Mouse (Mus musculus): ENCODE measurements around the gene Hnrnph3.

Gene Hnrnph3

DNA sequence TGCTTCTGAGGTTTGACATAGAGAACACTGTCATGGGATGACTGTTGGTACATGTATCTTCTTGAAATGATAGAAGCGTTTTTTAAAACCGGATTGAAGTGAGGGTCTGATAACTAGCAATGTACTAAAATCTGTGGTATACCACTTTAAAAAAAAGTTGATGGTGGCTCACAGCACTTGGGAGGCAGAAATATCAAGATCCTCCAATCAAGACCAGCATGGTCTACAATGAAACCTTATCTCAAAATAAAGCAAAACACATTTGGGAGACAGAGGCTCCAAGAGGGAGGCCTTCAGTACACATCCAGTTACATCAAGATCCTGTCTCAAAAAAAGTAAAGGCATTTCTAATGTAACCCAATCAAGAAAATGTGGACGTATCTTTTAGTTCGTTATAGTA is 2.3 kb downstream of the Hnrnph3 start:
- TF ChIP-seq GATA4 (IDR thresholded peaks at IDR 0.05; ENCODE audit: insufficient replicate concordance, low read length) = no peak

DNA sequence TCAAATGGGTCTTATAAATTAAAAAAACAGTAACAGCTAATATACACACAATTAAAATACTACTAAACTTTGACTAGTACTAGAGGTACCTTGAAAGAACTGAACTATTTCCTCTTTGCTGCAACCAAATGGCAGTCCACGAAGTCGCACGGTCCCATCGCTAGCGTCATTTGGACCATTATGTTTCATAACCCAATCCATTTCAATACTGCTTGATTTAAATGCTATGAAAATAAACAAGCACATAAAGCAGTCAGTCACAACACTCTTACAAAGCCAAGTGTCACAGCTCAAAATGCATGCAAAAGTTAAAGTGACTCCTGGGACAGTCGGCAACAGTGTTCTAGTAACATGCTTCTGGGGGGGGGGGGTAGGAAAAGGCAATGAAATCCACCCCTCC is 4.7 kb downstream of the Hnrnph3 start:
- no peak for TF ChIP-seq GATA4 (IDR thresholded peaks at IDR 0.05; ENCODE audit: insufficient replicate concordance, low read length)

DNA sequence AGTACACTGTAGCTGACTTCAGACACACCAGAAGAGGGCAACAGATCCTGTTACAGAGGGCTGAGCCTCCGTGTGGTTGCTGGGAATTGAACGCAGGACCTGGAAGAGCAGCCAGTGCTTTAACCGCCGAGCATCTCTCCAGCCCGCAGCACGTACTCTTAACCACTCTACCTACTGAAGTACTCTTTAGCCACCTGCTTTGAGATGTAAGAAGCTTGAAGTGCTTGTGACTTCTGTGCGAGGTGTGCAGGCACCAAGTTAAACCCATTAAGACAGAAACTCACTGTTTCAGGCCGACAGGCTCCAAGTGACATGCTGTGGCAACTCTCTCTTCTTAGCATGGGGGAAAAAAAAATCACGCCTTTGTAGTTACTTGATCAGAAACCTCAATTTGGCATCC is 9.8 kb downstream of the Hnrnph3 start:
- no peak for TF ChIP-seq GATA4 (IDR thresholded peaks at IDR 0.05; ENCODE audit: insufficient replicate concordance, low read length)

DNA sequence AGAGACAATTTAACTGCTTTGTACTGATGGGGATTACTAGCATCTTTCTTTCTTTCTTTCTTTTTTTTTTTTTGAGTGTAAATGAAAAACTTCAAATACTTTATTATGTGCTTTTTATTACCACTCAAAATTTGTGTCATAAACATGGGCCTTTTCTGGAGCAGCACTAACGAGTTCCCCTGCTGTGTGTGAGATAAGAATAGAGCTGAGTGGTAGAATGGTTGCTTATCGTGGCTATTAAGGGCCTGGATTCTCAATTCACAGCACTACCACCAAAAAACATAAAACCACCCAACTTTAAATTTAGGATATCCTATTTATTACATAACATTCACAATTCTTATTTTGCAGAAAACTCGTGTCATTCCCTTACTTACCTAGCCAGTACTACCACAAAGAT is 10.5 kb downstream of the Hnrnph3 start:
- TF ChIP-seq GATA4 (IDR thresholded peaks at IDR 0.05; ENCODE audit: insufficient replicate concordance, low read length) = no peak

DNA sequence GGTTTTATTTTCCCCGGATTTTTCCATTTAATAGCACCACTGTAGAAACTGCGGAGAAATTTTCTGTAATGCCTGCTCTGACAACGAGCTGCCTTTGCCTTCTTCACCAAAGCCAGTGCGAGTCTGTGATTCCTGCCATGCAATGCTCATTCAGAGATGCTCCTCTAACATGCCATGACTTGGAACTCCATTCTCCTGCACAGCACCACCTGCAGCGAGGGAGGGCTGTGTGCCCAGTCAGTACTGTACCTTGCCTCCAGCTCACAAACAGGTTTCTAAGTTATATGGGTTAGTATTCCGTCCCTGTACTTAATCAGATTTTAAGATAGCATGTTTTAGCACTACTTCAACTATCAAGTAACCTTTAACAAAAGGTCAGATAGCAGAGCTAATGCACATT is 12.5 kb downstream of the Hnrnph3 start:
- TF ChIP-seq GATA4 (IDR thresholded peaks at IDR 0.05; ENCODE audit: insufficient replicate concordance, low read length) = no peak

DNA sequence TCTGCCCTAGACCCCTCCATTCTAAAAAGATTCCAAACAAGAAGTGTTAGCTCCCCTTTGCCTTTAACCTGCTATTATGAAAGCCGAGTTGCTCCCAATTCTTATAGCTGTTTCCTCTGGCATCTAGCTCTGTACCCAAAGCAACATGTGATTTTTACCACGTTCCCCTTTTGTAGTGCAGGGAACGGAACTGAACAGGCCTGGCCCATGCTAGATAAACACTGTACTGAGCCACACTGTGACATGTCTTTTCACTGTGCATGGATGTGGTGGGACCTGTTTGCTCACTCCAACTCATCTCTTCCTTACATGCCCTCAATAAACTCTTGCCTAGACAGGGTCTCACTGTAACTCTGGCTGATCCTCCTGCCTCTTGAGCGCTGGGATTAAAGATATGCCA is 13.7 kb downstream of the Hnrnph3 start:
- TF ChIP-seq GATA4 (IDR thresholded peaks at IDR 0.05; ENCODE audit: insufficient replicate concordance, low read length) = no peak

DNA sequence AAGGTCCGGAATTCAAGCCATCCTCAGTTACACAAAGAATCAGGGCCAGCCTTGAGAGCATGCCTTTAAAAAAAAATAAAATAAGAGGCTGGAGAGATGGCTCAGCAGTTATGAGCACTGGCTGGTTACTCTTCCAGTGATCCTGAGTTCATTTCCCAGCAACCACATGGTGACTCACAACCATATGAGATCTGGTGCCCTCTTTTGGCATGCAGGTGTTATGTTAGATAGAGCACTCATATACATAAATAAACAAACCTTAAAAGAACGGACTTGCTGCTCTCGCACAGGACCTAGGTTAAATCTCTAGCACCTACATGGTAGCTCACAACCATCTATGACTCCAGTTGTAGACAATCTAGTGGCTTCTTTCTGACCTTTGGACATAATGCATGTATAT is 15.8 kb downstream of the Hnrnph3 start:
- no peak for TF ChIP-seq GATA4 (IDR thresholded peaks at IDR 0.05; ENCODE audit: insufficient replicate concordance, low read length)

DNA sequence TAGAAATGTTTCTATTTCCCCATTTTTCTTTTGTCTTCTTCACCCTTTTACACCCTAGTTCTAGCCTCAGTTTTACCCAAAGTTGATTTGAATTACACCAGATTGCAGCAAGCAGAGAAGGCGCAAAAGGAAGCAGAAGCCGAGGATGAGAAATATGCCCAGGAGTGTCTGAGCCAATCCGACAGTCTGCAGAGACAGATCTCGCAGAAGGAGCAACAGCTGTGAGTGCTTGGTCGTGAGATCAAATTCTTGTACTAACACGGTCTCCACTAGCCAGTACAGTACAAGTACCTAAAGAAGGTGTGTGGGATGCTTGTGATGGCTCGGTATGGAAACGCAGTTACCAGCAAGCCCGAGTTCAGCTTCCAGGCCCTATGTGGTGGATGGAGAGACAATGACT is 19.5 kb downstream of the Hnrnph3 start:
- TF ChIP-seq GATA4 (IDR thresholded peaks at IDR 0.05; ENCODE audit: insufficient replicate concordance, low read length) = no peak

DNA sequence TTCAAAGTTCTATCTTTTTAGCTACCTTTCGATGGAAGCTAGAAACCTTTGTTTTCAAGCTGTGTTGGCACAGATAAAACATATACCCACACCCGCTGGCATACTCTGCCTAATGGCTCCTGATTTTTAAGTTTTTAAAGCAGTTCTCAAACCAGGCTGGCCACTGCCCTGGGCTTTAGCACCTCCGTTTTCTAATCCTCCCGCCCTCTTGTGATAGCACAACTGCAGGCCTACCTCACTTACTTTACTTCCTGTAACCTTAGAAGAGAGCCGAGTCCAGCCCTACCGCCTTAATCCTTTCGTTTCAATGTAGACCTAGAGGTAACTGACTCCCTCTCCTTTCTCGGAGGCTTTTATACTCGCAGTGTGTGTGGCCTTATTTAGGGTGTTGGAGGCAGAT is 20.8 kb downstream of the Hnrnph3 start:
- no peak for TF ChIP-seq GATA4 (IDR thresholded peaks at IDR 0.05; ENCODE audit: insufficient replicate concordance, low read length)

DNA sequence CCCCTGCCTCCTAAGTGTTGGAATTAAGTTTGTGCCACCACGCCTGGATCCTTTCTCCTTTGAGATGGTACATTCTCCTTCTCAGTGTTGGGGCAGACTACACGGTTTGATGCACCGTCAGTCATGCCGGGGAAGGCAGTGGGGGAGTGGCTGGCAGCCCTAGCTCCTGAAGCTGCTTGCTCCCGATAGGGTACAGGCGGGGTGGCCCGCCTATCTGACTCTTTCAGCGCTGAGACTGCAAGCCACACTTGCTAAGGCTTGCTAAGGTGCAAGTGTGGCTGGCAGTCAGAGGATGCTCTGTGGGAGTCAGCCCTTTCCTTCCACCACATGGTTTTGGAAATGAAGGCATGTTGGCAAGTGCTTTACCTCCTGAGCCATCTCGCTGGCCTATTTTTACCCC is 23.4 kb downstream of the Hnrnph3 start:
- no peak for TF ChIP-seq GATA4 (IDR thresholded peaks at IDR 0.05; ENCODE audit: insufficient replicate concordance, low read length)

DNA sequence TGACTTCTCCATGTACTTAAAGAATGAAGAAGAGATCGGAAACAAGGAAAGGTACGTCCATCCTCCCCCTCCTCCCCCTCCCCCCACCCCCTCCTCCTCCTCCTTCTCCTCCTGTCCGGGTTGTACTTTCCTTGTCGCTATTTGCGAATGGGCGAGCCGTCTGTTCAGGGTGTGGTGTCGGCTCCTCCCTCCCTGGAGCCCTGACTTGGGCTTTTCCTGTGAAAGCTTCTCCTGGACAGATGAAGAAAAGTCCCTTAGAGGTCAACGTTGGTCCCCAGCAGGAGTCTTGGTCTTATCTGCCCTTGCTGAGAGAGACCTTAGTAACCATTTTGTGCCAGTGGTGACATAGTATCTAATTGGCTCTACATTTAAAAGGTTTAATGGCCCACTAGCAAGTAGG is 30.0 kb downstream of the Hnrnph3 start:
- no peak for TF ChIP-seq GATA4 (IDR thresholded peaks at IDR 0.05; ENCODE audit: insufficient replicate concordance, low read length)

DNA sequence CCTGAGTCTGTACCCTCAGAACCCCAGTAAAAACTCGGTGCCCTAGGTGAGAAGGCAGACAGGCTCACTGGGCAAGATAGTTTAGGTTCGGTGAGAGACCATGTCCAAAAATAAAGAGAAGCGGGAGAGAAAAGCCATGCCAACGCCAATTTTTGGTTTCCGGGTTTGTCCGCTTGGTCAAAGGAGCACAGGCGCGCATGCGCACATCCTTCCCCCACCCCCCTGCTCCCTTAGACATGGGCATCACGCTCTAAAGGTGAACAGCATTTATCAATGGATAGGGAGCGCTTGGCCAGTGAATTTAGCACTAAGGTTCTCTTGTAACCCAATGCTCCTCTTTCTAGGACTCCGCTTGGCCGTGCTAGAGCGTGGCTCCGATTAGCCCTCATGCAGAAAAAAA is 33.4 kb downstream of the Hnrnph3 start:
- no peak for TF ChIP-seq GATA4 (IDR thresholded peaks at IDR 0.05; ENCODE audit: insufficient replicate concordance, low read length)

DNA sequence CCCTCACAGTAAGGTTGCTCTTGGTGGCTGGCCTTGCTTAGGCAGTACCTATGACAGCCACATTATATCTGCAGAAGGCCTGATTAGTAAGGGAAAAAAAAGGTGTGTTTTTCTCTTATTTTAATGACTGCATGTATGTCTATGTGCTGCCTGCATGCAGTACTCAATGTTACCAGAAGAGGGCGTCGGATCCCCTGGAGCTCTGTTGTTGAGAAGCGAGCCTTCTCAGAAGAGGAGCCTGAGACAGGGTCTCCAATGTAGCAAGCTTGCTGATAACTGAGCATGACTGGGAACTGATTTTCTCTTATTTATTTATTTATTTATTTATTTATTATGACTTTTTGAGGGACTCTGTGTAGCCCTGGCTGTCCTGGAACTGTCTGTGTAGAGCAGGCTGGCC is 36.7 kb downstream of the Hnrnph3 start:
- TF ChIP-seq GATA4 (IDR thresholded peaks at IDR 0.05; ENCODE audit: insufficient replicate concordance, low read length) = no peak

DNA sequence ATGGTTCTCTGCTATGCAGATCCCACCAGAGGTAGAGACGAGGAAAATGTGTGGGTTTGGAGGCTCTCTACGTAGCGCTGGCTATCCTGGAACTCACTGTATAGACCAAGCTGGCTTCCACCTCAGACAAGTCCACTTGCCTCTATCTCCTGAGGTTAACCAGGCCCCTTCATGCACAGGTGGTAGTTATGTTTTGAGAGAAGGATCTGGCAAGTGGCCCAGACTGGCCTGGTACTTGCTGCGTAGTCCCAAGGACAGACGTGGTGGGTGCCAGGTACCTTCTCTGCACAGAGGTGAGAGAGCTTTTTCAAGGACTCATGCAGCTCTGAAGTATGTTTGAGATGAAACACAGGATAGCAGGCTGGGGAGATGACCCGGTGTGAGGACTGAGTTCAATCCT is 39.5 kb downstream of the Hnrnph3 start:
- TF ChIP-seq GATA4 (IDR thresholded peaks at IDR 0.05; ENCODE audit: insufficient replicate concordance, low read length) = no peak

DNA sequence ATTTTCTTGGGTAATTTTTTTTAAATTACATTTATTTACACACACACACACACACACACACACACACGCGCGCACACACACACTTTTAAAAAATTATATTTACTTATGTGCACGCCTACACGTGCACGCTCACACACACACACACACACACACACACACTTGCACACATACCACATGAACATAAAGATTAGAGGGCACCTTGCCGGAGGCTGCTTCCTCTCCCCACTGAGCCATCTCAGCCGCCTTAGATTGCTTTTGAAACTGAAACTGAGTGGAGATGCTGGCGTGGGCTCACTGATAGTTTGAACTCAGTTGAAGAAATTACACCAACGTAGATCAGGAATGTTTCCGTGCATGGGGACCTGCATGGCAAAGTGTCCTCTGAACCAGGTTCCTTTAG is 39.9 kb downstream of the Hnrnph3 start:
- no peak for TF ChIP-seq GATA4 (IDR thresholded peaks at IDR 0.05; ENCODE audit: insufficient replicate concordance, low read length)

DNA sequence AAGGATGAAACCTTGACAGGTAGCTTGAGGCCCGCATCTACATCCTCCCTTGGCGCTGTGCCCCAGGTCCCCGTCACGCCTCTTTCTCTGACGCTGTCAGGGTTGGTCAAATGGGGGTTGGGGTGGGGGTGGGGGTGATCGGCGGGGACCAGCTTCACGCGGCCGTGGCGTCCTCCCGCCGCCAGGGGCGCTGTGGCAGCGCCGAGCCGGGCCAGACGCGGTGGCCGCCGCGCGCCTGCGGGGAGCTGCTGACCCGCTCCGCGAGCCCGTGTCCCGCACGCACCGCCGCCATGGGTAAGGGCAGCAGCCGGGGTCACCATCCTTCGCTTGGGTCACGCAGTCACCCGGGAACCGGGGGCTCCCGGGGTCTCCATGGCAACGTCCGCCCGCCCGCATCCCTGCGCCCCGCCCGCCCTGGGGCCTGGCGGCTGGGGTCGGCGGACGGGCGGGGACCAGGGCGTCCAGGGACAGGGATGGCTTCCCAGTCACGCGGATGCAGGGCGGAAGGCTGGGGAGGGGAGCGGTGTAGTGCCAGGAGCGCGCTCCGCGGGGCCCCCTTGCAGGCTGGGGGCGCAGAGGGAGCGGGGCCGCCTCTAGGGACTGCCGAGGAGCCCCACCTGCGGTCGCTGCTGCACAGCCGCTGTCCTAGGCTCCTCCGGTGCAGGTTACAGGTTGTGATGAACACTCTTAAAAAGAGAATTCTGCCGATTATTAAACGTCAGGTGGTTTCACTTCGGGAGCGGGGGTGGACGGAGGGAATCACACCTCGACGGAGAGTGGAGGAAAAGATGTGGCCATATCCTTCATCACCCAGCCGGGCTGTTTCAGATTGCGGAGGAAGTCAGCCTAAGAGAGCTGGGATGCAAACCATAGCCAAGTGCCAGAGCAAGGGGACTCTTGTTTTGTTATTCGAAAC is 43.7 kb downstream of the Hnrnph3 start, which contains the start of gene Rufy2:
Rufy2 (plus strand) TSS at position 185 of the 916 bp plus-strand sequence.
- no peak for TF ChIP-seq GATA4 (IDR thresholded peaks at IDR 0.05; ENCODE audit: insufficient replicate concordance, low read length)

DNA sequence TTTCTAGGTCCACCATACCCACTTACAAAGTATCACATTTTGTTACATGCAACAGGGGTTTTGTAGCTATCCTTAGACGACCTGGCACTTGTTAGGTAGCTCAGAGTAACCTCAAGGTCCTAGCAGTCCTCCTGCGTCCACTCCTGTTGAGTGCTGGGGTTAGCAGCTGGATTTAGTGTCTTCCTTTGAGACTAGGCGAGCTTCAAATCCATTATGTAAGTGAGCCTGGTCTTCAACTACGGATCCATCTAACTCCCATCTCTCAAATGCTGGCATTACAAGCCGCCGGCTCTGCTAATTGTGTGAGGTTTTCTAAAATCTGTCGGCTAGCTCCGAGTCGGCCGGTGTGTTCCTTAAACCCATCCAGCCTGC is 44.4 kb downstream of the Hnrnph3 start:
- no peak for TF ChIP-seq GATA4 (IDR thresholded peaks at IDR 0.05; ENCODE audit: insufficient replicate concordance, low read length)
